Mouse (Mus musculus): Measurements from ENCODE around the gene Klhl29. TPM values are rescaled to one million over a fixed set of nuclear protein-coding genes. Genes with fewer than 3 reads are reported as not detected.

The Klhl29 gene
- total RNA-seq, 2 experiments from 2014 or later: 6.4 to 8.9 TPM

DNA sequence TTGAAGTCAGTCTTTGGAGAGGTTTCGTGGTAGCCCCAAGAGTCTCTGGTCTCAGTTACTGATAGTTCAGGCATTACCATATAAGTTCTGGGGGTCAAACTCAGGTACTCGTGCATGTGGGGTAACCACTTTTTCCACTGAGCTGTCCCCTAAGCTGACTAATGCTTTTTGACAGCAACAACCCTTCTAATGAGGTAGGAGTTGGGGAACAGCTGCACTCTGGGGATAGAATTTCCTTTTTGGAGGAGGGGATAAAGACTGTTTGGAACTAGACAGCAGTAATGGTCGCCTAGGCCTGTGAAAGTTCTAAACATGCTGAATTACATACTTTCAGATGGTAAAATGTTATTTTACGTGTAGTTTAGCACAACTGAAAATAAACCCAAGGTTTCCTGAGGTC, 184.3 kb downstream of the Klhl29 start:
- no peak for DNase-seq (ENCODE audit: low spot score in 2 of 2)

DNA sequence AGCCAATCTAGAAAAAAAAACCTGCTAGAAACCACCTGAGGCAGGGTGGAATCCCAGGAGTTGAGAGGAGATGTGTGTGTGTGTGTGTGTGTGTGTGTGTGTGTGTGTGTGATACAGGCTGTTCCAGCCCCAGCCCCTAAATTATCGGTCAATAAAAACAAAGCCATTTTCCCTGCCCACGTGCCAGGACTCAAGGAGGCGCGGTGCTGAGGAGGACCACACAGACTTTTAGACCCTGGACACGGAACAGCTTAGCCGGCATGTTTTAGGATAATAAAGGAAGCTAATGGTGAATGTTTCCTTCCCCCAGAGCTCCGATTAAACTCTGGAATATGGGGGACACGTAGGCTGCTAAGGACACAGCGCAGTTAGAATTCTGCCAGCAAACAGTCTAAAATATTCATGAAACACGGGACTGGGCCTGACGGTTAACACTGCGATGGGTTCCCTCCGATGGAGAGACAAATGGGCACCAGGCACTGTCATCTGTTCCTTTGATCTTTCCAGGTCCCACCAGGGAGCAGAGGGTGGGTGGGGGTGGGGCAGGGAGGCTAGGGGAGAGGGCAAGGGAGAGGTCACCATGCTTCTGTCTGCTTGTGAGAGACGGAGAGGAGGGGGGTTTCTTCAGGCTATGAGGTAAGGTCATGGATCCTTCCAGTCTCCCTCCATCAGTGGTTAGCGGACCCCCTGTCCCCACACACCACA, 185.9 kb downstream of the Klhl29 start:
- no peak for DNase-seq (ENCODE audit: low spot score in 2 of 2)

DNA sequence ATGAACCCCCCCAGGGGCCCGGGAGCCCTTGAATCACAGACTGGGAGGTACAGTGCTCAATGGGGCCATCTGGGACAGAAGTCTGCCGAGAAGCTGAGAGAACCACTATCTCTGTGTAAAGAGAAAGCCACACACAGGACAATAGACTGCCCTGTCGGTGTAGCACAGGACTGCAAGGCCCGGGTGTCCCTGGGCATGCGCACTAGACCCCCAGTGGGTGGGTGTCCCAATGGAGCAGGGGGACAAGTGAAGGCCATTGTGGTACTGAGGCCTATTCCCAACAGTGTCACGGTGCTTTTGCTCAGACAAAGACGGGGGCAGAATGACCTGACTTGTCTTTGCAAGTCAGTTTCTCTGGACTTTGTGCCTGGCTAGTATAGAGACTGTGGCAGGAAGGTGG, 186.6 kb downstream of the Klhl29 start:
- DNase-seq (ENCODE audit: low spot score in 2 of 2): no peak

DNA sequence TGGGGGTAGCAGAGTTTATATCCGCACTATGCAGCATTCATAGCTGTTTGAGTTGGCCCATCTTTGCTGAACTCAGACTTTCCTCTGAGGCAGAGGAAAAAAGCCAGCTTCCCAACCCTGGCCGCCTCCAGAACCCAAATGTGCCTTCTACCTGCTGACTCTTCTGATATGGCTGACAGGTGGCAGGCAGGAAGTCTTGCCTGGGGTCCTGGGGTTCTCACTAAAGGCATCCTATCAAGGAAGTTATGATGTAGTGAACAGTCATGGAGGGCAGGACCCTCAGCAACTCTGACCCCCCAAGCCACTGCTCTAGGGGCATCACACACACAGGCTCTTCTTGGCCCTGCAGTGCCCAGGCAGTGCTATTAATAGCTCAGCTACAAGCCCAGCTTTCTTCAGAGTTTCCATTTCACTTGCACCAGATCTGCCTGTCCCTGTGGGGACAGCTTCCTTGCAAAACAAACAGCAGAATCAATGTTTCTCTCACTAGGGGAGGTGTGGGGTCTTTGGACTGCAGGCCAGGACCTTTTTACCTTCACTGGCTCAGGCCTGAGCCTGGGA, 187.6 kb downstream of the Klhl29 start:
- DNase-seq (ENCODE audit: low spot score in 2 of 2): no peak

DNA sequence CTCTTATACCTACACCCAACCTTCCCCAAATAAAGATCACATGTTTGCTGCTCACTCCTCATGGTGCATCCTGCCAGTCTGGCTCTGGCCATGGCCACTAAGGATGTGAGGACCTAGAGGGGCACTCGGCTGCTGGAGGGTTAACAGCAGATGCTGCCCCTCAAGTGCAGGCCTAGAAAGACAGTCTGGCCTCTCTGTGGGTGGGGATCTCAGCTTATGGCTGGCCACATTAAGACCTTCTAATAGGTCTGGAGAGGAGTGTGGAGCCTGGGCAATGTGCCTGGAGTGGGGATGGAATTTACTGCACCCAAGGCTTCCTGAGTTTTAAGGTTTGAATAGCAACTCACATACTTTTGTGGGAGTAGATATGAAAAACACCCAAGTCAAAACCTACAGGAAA, 188.8 kb downstream of the Klhl29 start:
- DNase-seq (ENCODE audit: low spot score in 2 of 2): peak in 1 of 2 experiments; percentile 60

DNA sequence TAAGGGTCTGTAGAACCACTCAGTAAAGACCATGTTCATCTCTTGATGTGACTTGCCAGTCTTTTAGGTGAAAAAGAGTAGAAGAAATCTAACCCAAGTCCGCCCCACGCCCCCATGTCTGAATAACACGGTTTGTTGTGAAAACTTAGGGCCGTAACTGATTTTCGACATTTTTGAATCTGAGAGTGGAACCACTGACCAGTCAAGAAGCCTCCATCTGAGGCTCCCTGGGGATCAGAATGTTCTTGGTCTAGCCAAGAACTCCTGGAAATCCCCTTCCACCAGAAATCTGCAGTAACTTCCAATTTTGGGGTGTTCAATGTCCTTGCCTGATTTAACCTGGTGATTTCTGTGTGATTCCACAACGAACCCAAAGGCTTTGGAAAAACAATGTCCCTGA, 189.9 kb downstream of the Klhl29 start:
- DNase-seq (ENCODE audit: low spot score in 2 of 2): no peak

DNA sequence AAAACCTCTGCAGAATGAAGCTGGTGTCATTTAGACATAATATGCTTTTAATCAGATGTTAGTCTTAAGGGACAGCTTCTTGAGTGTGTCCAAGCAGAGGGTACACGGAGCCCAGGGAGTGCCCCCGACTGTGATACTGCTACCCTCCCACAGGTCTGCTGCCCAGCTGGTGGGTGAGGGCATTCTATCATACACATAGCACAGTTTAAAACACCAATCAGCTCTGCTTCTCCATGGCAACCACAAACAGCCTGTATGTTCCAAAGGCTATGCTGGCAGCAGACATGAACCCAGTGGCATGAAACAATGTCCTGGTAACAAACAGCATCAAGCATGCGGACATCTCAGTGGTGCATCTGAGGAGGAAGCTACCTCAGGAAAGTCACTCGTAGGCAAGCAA, 192.9 kb downstream of the Klhl29 start:
- no peak for DNase-seq (ENCODE audit: low spot score in 2 of 2)

DNA sequence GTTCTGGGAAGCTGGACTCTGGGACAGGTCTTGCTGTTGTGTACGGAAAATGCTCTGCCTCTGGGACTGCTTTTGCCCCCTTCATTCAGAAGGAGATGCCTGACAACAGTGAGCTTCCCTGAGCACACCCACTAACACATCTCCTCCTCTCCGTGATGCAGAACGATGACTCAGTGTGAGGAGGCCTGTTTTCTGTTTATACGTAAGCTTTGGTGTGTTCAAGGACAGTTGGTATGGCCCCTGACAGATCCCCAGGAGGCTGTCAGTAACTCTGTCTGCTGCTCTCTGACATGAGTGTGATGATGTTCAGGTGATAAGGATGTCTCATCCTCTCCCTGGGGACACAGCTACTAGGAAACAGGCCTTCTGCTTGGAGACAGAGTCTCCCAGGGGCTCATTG, 193.3 kb downstream of the Klhl29 start:
- no peak for DNase-seq (ENCODE audit: low spot score in 2 of 2)

DNA sequence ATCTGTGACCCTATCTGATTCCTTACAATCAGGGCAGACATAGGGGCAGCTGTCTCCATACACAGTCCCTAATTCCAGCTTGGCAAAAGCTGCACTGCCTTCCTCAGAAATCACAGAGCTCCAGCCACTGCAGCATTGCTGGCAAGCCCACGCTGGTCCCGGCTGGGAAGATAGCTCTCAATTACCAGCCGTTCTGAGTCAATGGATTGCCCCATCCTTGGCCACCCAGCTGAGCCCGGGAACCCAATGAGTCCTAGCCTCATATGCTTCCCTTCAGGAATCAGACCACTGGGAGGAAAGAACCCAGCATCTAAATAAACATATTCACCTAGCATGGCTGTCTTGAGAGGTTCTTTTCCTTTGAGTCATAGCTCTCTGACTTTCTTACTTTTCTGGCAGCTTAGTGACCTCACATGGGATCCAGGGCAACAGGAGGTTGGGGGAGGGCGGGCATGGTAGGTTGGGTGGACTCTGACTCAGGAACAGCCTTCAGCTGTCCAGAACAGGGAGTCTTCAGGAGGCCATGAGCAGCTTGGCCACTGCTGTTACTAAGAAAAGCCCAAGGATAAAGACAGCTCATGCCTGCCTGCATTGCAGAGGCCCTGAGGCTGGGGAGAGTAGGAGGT, 198.7 kb downstream of the Klhl29 start:
- no peak for DNase-seq (ENCODE audit: low spot score in 2 of 2)

DNA sequence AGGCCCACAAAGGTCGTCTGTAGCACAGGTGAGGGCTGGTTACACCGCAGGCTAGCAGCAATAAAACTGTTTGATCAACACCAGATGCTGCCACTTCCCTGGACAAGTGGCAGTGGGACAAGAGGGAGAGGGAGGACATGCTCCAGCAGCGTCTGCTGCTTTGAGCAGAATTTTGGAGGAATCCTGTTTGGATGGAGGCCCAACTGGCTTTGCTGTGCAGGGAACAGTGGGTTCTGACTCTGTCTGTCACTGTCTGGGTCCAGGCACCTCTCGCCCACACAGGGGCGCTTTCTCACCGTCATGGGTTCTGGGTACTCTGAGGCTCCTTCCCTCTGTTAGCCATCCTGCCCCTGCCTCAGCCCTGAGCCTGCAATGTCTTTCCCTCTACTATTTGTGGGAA, 209.3 kb downstream of the Klhl29 start:
- DNase-seq (ENCODE audit: low spot score in 2 of 2): no peak

DNA sequence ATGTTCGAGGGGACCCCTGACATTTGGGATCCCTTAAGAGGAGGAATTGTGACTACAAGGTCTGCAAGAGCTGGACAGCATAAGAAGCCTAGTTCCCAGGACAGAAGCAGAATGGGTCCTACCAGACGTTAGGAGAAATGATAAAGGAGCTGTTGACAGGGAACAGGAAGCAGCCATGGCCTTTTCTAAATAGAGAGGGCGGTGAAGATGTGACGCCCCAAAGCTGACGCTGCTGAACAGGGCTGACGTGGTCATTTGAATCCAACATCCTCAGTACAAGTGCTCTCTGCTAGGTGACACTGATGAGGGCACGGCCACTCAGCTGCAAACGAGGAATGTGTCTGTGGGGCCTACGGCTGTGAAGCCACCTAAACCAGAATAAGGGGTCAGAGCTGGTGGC, 210.1 kb downstream of the Klhl29 start:
- no peak for DNase-seq (ENCODE audit: low spot score in 2 of 2)

DNA sequence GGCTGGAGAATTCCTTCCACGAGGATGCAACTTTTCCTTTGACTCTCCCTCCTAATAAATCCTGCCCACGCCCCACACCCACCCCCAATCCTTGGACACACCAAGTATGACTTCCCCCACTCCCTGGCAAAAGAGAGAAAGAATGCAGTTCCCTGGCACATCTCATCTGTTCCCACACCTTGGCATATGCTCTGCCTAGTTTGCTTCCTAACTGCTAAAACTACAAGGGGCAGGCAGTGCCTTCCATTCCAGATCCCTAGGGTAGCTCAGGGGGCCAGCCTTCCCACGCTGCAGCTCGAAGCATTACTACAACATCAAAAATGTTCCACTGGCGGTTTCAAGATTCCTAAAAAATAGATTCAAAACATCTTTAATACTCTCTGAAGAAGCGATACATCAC, 212.8 kb downstream of the Klhl29 start:
- no peak for DNase-seq (ENCODE audit: low spot score in 2 of 2)

DNA sequence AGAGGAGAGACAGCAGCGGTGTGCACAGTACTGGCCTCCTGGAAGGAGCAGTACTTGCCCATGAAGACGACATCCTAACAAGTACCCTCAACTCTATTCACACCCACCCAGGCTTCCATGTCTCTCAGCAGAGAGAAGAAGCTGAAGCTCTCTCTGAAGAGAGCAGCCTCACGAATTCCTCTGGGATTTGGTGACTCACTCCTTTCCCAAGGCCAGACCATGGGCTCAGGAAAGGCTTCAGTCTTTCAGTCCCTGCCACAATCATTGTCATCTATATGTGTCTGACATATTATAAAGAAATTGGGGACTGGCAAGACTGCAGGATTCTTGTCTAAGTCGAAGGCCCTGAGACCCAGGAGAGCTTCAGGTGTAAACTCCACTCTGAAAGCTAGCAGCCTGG, 213.9 kb downstream of the Klhl29 start:
- DNase-seq (ENCODE audit: low spot score in 2 of 2): no peak

DNA sequence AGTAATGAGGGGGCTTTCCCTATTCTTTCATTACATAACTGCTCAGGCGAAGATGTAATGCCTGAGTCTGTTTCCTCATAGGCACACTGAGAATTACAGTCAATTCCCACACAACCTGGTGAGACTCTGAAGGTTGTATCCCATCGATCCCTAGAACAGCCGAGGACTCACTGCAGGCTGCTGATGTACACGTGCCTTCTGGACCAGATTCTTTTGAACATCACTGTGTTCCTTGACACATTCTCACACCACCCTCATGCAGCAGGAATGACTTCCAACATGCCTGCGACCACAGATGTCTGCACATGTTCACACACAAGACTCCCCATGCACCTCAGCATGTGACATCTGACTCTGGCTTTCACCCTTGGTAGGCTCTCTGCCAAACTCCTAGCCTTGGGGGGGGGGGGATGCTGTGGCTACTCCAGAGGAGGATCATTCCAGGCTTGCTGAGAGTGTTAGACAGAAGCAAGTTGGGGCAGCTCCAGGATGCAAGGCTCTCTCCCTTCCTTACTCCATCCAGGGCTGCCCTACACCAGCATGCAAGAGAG, 217.5 kb downstream of the Klhl29 start:
- DNase-seq (ENCODE audit: low spot score in 2 of 2): no peak

DNA sequence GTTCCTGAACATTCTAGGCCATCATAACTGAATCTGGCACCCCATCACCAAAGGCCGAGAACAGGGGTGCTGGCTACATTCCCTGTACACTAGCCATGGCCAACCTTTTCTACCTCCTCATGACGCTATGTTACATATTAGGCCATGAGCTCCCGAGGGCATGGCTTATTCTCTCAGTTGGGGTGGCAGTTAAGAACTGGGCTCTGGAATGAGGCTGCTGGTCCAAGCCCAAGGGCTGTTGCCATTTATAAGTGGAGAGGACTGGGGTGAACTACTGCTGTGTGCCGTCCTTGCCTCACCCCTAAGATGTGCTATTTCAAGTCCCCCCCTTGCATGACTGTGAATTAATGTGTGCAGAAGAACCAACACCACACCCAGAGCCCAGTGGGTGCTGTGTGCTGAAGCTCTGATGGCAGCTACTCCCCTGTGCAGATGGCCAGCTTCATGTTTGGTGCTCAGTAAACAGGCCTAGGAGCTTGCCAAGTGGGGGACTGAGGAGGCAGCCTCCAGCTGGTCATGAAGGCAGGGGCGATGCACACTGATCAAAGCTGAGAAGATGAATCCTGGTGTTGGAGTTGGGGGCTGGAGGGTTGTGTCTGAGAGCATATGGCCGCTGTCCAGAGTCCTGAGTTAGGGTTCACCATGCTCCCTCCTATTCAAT, 218.3 kb downstream of the Klhl29 start:
- no peak for DNase-seq (ENCODE audit: low spot score in 2 of 2)

DNA sequence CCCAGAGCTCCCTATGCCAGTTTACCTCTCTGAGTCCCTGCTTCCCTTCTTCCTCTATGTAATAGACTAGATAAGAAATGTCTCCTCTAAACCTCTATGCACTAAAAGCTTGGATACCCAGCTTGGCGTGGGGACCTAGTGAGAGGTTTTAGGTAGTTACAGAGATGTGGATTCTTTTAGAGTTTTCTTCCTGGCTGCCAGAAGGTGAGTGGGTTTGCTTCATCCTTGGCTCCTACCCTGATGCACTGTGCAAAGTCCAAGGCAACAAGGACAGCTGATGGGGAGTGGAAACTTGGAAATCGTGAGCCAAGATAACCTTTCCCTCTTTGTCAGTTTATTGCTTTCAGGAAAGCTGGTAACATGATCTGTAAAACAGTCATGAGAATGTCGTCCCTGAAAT, 220.3 kb downstream of the Klhl29 start:
- DNase-seq (ENCODE audit: low spot score in 2 of 2): no peak

DNA sequence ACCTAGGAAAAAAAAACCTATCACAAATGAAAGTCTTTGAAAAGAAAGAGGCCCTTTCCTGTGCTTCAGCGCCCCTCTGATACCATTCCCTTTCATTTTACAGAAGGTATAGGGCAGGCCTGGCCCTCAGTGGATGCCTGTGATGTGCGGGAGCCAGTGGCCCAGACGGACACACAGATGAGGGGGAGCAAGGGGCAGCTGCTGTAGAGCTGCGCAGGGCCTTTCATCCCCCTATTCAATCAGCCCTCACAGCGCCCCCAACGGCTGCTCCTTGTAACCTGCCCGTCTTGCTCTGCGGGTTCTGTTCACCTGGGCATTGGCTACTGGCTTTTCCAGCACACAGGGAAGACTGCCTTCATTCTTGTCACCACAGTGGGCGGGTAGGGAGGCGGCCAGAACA, 223.6 kb downstream of the Klhl29 start:
- no peak for DNase-seq (ENCODE audit: low spot score in 2 of 2)

DNA sequence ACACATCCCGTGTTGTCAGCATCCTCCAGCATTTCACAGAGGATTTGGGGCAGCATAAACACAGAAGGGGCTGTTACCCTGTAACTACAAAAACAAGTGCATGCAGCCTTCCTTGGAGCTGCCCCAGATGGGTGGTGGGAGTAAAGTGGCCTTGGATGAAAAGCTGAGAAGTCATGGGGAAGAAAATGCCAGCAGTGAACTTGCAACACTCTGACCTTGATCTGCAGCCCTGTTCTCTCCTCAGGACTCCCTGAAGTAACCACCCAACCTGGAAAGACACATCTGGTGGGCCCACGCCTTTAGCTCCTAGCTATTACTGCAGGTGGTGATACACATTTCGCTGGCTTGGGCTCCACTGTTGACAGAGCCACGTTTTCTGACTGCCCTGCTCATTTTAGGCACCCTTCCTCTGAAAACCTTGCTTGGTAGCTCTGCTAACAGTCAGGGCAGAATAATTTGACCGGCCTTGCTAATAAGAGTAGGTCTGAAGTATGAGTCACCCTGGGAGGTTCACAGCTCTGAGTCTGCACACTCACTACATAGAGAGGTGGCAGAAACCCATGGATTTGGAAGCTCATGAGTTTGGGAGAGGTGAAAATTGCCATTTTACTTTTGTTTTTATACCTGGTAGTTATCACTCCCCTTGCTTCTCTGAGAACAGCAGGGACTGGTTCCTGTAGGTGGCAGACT, 228.0 kb downstream of the Klhl29 start:
- DNase-seq (ENCODE audit: low spot score in 2 of 2): no peak

DNA sequence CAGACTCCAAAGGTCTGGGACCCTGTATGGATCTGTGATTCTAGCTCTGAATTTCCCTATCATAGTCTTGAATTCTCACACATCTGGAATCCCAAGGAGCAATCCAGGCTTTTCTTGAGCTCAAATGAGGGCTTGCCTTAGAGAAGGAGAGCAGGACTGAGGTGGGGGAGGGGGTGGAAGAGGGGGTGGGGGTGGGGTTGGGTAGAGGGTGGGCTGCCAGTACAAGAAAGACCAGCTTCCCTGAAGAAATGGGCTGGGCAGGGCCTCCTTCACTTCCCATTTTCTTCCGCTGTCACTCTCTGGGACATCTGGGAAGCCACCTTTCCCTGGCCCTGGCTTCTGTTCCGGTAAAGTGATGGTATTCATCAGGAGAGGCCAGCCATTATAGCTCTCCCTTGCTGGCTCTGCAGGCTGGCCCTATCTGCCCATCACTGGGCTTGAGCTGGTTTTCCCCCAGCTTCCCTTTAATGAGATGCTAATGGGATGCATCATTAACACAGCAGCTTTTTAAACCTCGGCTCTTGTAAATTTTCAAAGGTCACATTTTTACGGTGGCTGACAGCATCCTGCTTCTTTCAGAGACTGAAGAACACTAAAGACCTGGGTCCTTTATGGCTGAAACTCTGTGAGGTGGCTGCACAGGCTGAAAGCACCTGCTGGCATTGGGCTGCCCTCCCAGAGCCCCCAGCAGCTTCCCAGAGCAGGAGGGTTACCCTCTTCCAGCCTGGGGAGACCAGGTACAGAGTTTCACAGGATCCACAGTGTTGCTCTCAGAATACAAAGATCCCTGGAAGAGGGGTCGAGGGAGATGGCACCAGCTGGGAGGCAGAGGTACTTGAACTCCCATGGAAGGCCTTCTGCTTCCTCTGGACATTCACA, 231.3 kb downstream of the Klhl29 start:
- DNase-seq (ENCODE audit: low spot score in 2 of 2): no peak

DNA sequence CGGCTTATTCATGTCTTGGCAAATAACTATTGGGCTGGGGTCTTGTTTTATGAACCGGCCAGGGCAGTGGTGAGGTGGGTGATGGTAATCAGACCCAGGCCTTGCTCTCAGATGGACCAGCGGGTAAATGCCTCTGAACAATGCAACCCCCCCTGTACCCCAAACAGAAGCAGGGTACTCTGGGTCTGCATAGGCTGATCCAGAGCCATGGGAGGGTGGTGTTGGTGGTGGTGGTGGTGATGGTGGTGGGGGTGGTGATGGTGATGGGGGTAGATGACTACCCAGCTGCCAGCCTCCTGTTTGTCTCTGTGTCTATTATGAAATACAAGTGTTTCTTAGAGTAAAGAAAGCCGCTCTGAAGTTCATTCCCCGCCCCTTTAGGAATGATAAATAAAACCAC, 232.3 kb downstream of the Klhl29 start:
- DNase-seq (ENCODE audit: low spot score in 2 of 2): no peak

Measured in gastrocnemius, postnatal 4 days (tissue).